Mouse (Mus musculus) stomach, postnatal 0 days (tissue): Measurements from ENCODE around the gene Plxna4.

Experiments used
- CTCF ChIP-seq: IDR thresholded peaks from 2 replicates; pipeline ENCODE4 v1.5.1; 2016; ENCODE audit warnings: antibody characterized with exemption, low read depth, mild to moderate bottlenecking, moderate library complexity
- EP300 ChIP-seq: optimal IDR thresholded peaks from 2 replicates; pipeline ENCODE3; 2016; ENCODE audit warnings: antibody characterized with exemption

GRCm38 (mm10) chr6:32388276-32388675 is 199.7 kb downstream of the Plxna4 start:
- TF ChIP-seq CTCF: no peak
- no peak for TF ChIP-seq EP300
